Mouse (Mus musculus) C2C12 (cell line): Measurements from ENCODE around the gene Gcfc2.

Experiments
- CEBPB ChIP-seq: IDR thresholded peaks from one replicate; pipeline ENCODE4 v1.6.1; 2011; ENCODE audit warnings: low read depth, mild to moderate bottlenecking, control low read depth, moderate library complexity
- CTCF ChIP-seq: IDR thresholded peaks from one replicate; pipeline ENCODE4 v1.5.1; 2011; ENCODE audit not compliant: control insufficient read depth, insufficient read depth, insufficient read length
- MAX ChIP-seq: IDR thresholded peaks from one replicate; pipeline ENCODE4 v1.6.1; 2011; ENCODE audit warnings: mild to moderate bottlenecking, control low read depth
- USF1 ChIP-seq: IDR thresholded peaks from one replicate; pipeline ENCODE4 v1.6.1; 2011; ENCODE audit warnings: low read depth, mild to moderate bottlenecking, control low read depth, moderate library complexity

GRCm38 (mm10) chr6:81988341-81988740, 64.9 kb downstream of the Gcfc2 start:
- no peak for TF ChIP-seq CTCF
- no peak for TF ChIP-seq MAX
- no peak for TF ChIP-seq USF1
- no peak for TF ChIP-seq CEBPB
